Mouse (Mus musculus): Measurements from ENCODE around the gene Rpl21.
"Not testable (repeated sequence)": the region's sequence is repeated elsewhere in the genome, so short reads cannot be mapped to it uniquely, and the experiment has no call there.

The Rpl21 gene

GRCm38 (mm10) chr5:146867246-146867945, 34.7 kb downstream of the Rpl21 start:
- DNase-seq (ENCODE audit: low read depth, low spot score), result peak; percentile 91

DNA sequence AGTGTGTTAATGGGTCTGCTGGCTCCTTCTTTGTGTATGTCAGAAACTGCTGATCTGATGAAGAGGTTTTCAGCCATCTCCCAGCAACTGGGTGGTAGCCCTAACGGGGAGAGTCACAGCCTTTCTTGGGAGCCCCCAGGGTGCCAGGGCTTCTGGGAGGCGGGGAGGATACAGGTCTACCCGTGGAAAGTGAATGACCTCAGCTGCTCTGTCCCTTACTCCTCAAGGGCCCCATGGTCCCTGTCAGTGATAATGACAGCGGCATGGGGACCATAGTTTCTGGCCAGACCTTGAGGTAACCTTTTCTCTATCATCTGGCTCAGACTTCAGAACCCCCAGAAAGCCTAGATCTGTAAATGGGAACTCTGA, 35.2 kb downstream of the Rpl21 start:
- DNase-seq (ENCODE audit: low read depth, low spot score), result no peak

DNA sequence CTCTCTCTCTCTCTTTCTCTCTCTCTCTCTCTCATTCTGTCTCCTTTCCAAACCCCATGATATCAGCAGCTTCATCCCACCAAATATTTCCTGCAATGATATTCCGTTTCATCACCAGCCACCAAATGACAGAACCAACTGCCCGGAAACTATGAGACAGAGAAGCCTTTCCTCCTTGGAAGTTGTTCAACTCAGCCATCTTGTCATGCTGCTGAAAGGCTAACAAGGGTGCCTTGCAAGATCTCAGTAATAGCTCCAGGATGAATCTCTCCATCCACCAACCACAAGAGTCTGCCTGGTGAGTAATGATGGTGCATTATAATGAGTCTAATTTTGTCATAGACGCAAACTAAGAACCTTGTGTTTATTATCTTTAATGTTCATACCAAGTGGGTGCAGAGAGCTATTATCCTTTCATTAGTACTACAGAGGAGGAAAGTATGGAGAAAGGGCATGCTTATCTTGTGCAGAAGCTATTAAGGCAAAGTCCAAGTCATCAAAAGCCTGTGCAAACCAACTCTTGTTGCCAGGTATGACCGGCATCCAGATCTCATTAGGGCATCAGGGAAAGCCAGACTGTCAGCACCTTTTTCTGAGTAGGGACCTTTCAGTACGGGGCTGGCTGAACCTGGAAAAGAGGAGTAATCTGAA, 40.4 kb downstream of the Rpl21 start:
- DNase-seq (ENCODE audit: low read depth, low spot score), result no peak

DNA sequence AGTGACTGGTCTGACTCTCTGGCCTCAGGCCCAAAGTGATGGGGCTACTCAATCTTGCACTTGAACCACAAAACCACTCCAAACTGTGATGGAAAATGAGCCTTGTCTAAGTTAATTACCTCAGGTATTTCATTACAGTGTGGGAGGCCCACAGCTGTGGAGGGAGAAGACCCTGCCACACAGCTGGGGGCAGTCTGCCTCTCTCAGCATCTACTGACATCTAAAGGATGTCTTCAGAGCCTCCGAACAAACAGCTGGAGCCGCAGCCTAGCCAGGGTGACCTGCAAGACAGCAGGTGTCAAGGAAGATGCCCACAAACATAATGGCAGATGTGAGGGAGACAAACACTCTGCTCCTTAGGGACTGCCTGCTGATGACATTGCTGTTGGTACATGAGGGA, 43.3 kb downstream of the Rpl21 start:
- DNase-seq (ENCODE audit: low read depth, low spot score), result no peak

DNA sequence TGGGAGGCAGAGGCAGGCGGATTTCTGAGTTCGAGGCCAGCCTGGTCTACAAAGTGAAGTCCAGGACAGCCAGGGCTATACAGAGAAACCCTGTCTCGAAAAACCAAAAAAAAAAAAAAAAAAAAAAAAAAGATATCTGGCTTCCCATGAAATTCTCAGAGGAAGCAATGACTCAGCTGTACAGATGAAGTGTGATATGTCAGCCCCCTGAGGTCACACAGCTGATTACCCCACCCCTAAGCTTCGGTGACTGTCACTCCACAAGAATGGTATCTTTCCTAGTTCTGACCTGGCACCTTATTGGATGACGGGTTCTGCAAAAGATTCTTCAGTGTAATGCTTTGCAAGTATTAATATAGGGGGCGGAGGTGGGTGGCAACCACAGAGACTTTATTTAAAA, 45.2 kb downstream of the Rpl21 start:
- not testable (repeated sequence) for DNase-seq (ENCODE audit: low read depth, low spot score)

GRCm38 (mm10) chr5:146882261-146882660, 49.6 kb downstream of the Rpl21 start:
- DNase-seq (ENCODE audit: low read depth, low spot score), result no peak

GRCm38 (mm10) chr5:146883053-146883452, 50.4 kb downstream of the Rpl21 start:
- no peak for DNase-seq (ENCODE audit: low read depth, low spot score)

GRCm38 (mm10) chr5:146883486-146884272, 51.0 kb downstream of the Rpl21 start:
- DNase-seq (ENCODE audit: low read depth, low spot score), result no peak
